Mouse (Mus musculus) G1E (cell line): ENCODE data around the gene Nbeal2. TPM values are rescaled to one million over a fixed set of nuclear protein-coding genes. Genes with fewer than 3 reads are reported as not detected.

ENCODE experiments used
- ATAC-seq: 2 replicates; pipeline ENCODE4 v1.8.0; 2016; ENCODE audit warnings: mild to moderate bottlenecking; ENCODE audit not compliant: insufficient number of reproducible peaks, poor library complexity, low FRiP score, severe bottlenecking; ENCODE audit errors: extremely low read depth
- DNase-seq: peaks from one replicate; pipeline ENCODE4 v3.0.0; 2012; ENCODE audit warnings: low spot score
- H3K27me3 ChIP-seq: 2 replicates; pipeline ENCODE4 v1.6.1; 2012; ENCODE audit warnings: mild to moderate bottlenecking, low read length, inconsistent platforms; ENCODE audit not compliant: insufficient read depth
- H3K36me3 ChIP-seq: replicated peaks from 2 replicates; pipeline ENCODE3; 2012; ENCODE audit warnings: mild to moderate bottlenecking, inconsistent platforms
- H3K4me1 ChIP-seq: 2 replicates; pipeline ENCODE4 v1.6.1; 2012; ENCODE audit warnings: low read depth, low read length, inconsistent platforms, mixed read lengths; ENCODE audit not compliant: insufficient read depth
- H3K4me3 ChIP-seq: 2 replicates; pipeline ENCODE4 v1.5.1; 2012; ENCODE audit warnings: low read depth, mild to moderate bottlenecking, inconsistent platforms, low read length, moderate library complexity, mixed read lengths
- H3K9me3 ChIP-seq: replicated peaks from 2 replicates; pipeline ENCODE4 v1.6.1; 2012; ENCODE audit warnings: inconsistent platforms
- CTCF ChIP-seq: IDR thresholded peaks from 2 replicates; pipeline ENCODE4 v1.5.1; 2012; ENCODE audit warnings: low read depth, low read length, inconsistent platforms, mixed read lengths
- GATA1 ChIP-seq: IDR thresholded peaks from 2 replicates; pipeline ENCODE4 v1.6.1; 2012; ENCODE audit warnings: borderline replicate concordance, low read length, inconsistent platforms, mixed read lengths
- GATA2 ChIP-seq: IDR thresholded peaks from 2 replicates; pipeline ENCODE4 v1.6.1; 2012; ENCODE audit warnings: low read depth, low read length, inconsistent platforms, borderline replicate concordance
- POLR2AphosphoS5 ChIP-seq: IDR thresholded peaks from 2 replicates; pipeline ENCODE4 v1.6.1; 2012; ENCODE audit warnings: low read depth, low read length, inconsistent platforms; ENCODE audit not compliant: insufficient replicate concordance
- TAL1 ChIP-seq: conservative IDR thresholded peaks from 2 replicates; pipeline ENCODE4 v1.6.1; 2012; ENCODE audit warnings: low read depth, low read length, inconsistent platforms, mixed read lengths
- polyA plus RNA-seq: library from polyadenylated mRNA; stranded (reverse); fragments of >175 nt; gene quantifications from 2 replicates; pipeline ENCODE4 v1.2.3, GENCODE M21; 2012
- total RNA-seq, 2 experiments: library from RNA; stranded (forward) in 1 of 2; stranded (reverse) in 1 of 2; fragments of 200-1000 nt in 1 of 2; fragments of >200 nt in 1 of 2; fragmentation: Nextera tagmentation in 1 of 2; gene quantifications; 2 replicates each; pipeline ENCODE4 v1.2.3; 2014 to 2017

Nbeal2 gene
- total RNA-seq (2014; fragmentation: Nextera tagmentation) (26.1 and 37.4 TPM in 2 replicates), total RNA-seq (2017) (28.1 and 32.5 TPM in 2 replicates), polyA plus RNA-seq (56.7 and 64.7 TPM in 2 replicates)

DNA sequence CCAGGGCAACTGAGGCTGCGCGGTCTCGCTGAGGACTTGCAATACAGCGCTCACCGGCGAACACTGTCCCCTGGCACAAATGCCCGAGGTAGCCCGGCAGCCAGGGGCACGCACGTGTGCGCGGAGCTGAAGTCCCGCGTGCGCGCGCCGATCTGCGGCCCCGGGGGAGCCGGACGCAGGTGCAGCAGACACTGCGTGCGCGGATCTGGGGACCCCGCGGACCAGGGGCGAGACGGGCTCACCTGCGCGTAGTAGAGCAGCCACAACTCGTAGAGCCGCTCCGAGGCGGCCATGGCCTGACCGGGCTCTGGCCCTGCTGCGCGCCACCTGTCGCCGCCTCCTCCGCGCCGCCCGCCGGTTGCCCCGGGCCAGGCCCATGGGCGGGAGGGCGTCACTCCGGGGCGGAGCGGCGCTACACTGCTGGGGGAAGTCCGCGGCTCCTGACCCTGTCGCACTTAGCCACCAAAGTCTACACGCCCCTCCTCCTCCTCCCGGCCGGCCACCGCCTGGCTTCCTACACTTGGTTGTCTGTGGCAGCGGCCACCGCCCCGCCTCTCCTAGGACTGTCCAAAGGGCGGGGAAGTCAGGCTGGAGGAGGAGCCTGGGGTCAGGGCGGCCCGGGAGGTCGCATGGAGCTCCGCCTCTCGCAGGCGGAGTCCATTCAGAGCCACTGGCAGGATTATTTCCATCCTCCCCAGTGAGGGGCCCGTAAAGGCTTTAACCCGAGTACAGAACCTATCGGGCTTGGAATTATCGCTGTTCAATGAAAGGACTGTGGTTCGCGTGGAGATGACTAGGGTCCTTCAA is at the start of gene Nbeal2:
Gene Nbeal2, minus strand, starts transcription at position 507 of the 807 bp plus-strand sequence.
- H3K4me3 ChIP-seq, result peak within 1 kb of the TSS; percentile 86
- peaks cover 41% of the 10 kb centered on the region for H3K36me3 ChIP-seq
- H3K9me3 ChIP-seq, result no peaks in the 10 kb centered on the region
- DNase-seq, result peak; percentile 90
- no peak for TF ChIP-seq GATA1
- no peak for TF ChIP-seq GATA2
- no peak for TF ChIP-seq CTCF
- TF ChIP-seq TAL1, result no peak
- no peak for TF ChIP-seq POLR2AphosphoS5
- H3K4me1 ChIP-seq, result peaks cover 73% of the 10 kb centered on the region
- H3K27me3 ChIP-seq, result no peaks in the 10 kb centered on the region
- ATAC-seq, result peak; percentile 85

DNA sequence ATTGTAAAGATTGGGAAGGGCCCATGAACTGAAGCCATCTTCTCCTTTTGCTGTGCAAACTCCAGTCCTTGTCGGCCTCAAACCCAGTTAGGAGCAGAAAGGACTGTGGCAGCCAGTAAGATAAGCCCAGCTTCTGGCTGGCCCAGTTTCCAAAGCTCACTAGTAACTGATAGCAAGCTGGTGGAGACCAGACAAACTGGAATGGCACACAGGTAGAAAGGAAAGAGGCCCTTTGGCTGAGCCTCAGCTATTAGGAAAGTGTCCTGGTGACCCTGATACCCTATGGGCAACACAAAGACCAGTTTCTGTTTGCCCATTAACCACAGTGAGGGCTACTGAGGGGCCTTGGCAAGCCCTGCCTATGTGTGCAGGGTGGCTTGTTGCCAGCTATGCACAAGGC is 48.9 kb upstream of the Nbeal2 start:
- ATAC-seq (no peak), DNase-seq (no peak)
- Histone ChIP-seq H3K4me1 (peaks cover 55% of the 10 kb centered on the region), H3K4me3 (no peak overlapping the region), H3K36me3 (peaks cover 86% of the 10 kb centered on the region), H3K27me3 (no peaks in the 10 kb centered on the region), H3K9me3 (no peaks in the 10 kb centered on the region)
- no peak for TF ChIP-seq POLR2AphosphoS5
- TF ChIP-seq GATA2, result no peak
- no peak for TF ChIP-seq GATA1
- no peak for TF ChIP-seq CTCF

DNA sequence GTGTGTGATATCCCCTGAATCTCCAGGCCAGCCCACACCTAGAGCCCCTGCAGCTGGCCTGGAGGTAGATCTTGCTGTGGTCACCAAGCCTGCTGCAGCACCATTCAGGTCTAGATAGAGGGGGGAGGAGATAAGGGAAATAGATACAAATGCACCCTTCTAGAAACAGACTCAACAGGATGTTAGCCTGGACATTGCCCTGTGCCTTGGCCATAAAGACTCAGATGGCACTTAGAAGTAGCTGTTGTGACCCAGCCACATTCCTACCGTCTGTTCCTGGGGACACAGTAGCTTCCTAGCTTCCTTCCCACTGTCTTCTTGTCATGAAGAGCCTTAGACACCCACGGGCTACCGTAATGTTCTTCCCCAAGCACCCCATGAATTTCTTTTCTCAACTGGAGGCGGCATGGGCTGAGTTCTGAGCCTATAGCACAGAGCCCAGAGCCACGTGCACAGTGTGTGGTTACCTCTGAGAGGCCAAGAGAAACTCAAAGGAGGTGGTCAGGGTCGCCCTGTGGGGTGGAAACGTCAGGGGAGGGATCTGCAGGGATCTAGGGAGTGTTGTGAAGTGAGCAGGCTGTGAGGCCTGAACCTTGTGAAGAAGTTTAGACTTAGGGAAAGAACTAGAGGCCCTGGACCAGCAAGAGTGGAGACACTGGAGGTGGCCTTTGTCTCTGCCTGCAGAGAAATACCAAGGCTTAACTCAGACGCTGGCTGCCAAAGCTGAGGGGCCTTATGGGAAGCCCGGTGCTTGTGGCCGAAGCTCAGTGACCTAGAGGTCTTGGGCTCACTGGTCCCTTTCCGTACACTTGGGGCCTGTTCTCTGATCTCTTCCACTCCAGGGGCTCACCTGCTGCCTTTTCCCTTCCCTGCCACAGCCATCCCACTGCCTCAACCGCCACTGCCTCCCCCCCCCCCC is 47.4 kb upstream of the Nbeal2 start:
- DNase-seq, result no peak
- H3K4me1 ChIP-seq, result peaks cover 60% of the 10 kb centered on the region
- no peak for TF ChIP-seq GATA1
- TF ChIP-seq POLR2AphosphoS5, result no peak
- no peak for TF ChIP-seq CTCF
- no peak for TF ChIP-seq TAL1
- no peak for TF ChIP-seq GATA2
- H3K27me3 ChIP-seq, result no peaks in the 10 kb centered on the region
- peaks cover 86% of the 10 kb centered on the region for H3K36me3 ChIP-seq
- no peak overlapping the region for H3K4me3 ChIP-seq
- H3K9me3 ChIP-seq, result no peaks in the 10 kb centered on the region
- ATAC-seq, result no peak

DNA sequence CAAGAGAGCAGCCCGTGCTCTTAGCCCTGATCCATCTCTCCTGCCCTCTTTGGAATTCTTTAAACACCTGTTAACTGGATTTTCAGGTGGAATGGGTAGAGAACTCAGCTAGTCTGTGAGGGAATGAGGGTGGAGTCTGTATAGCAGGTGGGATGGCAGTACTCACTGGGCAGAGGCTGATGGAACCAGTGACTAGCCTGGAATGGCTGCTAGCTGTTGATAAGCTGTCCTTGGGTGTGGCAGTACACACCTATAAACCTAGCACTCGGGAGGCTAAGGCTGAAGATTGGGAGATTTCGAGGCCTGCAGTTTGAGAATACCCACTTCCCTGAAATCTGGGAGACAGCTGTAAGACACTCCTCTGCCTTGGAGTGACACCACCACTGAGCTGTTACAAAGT is 45.6 kb upstream of the Nbeal2 start:
- H3K36me3 ChIP-seq, result peaks cover 91% of the 10 kb centered on the region
- no peaks in the 10 kb centered on the region for H3K9me3 ChIP-seq
- no peak for DNase-seq
- peak overlapping the region; percentile 17; the same call in 1 of the 2 replicates for H3K4me3 ChIP-seq
- peak; percentile 55; the same call in 1 of the 2 replicates for ATAC-seq
- peaks cover 57% of the 10 kb centered on the region for H3K4me1 ChIP-seq
- H3K27me3 ChIP-seq, result no peaks in the 10 kb centered on the region
- TF ChIP-seq TAL1 (0 out of 2 replicates have a peak, but pooled peaks have one; percentile 44), CTCF (no peak), GATA1 (no peak)

DNA sequence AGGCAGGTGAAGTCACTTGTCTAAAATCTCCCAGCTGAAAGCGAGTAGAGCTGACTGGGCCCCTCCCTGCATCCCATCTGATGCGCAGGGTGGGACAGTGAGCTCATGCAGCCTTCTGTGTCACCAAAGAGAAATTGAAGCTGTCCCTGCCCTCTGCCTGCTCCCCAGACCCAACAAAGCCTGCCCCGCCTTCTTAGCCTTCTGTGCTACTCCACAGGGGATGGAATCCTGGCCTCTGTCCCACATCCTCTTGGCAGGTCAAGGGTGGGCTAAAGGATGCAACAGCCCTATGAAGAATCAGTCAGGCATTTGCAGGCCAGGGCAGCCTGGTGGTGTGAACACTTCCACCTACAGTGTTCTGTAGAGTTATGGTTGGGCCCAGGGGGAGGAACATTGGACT is 43.5 kb upstream of the Nbeal2 start:
- Histone ChIP-seq H3K4me3 (no peak overlapping the region), H3K27me3 (no peaks in the 10 kb centered on the region), H3K36me3 (peaks cover 91% of the 10 kb centered on the region), H3K9me3 (no peaks in the 10 kb centered on the region), H3K4me1 (peaks cover 54% of the 10 kb centered on the region)
- DNase-seq, result no peak
- no peak for TF ChIP-seq TAL1
- no peak for TF ChIP-seq GATA1
- TF ChIP-seq CTCF, result no peak
- no peak for TF ChIP-seq GATA2
- no peak for TF ChIP-seq POLR2AphosphoS5
- ATAC-seq, result no peak

DNA sequence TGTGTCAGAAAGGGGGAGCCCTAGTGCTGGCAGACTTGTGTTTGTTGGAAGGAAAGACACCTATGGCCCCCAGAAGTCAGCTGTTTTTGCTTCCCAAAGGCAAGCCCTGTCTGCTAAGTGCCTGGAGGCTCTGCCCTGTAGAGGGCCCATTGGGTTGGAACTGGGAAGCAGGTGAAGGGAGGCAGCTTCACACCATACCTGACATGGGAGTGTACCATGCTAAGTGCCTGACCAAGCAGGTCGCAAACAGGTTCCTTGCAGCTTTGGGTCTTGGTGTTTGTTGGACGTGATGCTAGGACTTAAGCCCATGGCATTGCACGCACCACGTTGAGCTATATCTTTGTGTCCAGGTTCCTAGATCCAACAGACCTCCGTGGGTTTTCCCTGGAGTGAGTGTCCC is 42.5 kb upstream of the Nbeal2 start:
- TF ChIP-seq GATA1 (no peak), POLR2AphosphoS5 (no peak), CTCF (no peak), TAL1 (no peak), GATA2 (no peak)
- Histone ChIP-seq H3K36me3 (peaks cover 91% of the 10 kb centered on the region), H3K4me3 (no peak overlapping the region), H3K4me1 (peaks cover 52% of the 10 kb centered on the region), H3K9me3 (no peaks in the 10 kb centered on the region), H3K27me3 (no peaks in the 10 kb centered on the region)
- DNase-seq, result no peak
- ATAC-seq, result no peak
